Mouse (Mus musculus) right cerebral cortex, adult 2 months (tissue): ENCODE measurements around the gene Mpo.

Experiments
- DNase-seq, 2 experiments: peaks; one replicate each; pipeline ENCODE4 v3.0.0; 2021 to 2022; ENCODE audit warnings: low spot score in 2 of 2

The Mpo gene

DNA sequence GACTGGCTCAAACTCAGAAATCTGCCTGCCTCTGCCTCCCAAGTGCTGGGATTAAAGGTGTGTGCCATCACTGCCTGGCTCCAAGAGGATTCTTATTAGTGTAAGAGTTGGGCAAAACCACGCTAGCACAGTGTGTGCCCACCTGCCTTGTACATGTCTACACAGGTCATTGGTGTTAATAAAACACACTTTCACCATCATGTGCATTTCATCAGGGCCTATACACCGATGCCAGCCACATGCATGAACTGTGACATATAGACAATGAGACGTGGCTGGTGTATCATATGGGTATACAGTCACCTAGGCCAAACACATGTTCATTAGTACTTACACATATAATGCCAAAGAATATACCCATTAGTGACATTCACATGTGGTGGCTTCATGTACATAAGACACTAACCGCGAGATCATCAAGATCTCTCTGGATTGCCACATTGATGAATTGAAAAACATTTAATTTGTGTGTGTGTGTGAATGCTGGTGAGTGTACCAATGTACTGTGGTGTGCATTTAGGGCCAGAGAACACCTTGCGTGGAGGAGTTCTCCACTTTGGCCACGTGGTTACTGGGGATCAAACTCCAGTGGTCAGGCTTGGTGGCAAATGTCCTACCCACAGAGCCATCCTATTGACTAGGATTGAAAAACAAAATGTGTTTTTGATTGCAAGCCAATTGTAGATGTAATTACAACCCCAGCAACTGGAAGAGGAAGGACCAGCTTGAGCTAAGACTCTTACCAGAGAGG is 35.0 kb upstream of the Mpo start:
- no peak for DNase-seq

DNA sequence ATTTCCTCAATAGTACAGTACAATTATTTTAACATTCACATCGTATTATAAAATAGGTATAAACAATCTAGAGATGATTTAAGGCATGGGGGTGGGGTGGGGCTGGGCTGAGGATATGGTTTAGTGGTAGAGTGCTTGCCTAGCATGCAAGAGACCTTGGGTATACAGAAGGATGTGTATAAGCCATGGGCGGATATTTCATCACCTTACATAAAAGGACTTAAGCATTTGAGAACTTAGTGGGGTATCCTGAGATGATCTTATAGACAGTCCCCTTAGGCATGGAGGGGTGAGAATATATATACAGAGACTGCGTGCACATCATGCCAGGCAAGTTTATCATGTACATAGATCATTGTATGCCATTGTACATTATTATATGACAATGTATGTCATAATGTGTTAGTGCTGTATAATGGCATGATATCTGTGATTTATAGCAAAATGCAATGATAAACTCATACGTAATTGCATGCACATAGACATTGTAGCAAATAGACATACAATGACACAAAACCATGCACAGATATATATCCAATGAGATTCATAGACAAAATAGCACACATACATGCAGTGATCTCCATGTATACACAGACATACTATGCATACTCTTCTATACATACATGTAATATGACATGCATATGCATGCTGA is 34.3 kb upstream of the Mpo start:
- no peak for DNase-seq

DNA sequence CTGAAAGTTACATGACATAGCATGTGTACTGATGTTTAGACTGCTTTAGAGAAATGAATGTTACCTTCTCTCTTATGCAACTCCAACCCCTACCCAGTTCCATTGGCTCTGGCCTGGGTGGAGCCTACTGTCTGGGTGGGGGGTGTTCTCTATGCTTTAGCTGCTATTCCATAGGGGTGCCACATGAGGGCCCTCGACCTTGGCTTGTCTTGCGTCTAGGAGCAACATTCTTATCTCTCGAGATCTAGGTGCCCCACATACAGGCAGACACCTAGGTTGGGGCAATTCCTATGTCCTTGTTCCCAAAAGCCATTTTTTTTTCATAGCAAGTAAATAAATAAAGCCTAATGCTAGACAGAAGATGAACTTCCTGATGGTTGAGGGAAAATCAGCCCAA is 33.8 kb upstream of the Mpo start:
- peak in 1 of 2 experiments; percentile 56 for DNase-seq

DNA sequence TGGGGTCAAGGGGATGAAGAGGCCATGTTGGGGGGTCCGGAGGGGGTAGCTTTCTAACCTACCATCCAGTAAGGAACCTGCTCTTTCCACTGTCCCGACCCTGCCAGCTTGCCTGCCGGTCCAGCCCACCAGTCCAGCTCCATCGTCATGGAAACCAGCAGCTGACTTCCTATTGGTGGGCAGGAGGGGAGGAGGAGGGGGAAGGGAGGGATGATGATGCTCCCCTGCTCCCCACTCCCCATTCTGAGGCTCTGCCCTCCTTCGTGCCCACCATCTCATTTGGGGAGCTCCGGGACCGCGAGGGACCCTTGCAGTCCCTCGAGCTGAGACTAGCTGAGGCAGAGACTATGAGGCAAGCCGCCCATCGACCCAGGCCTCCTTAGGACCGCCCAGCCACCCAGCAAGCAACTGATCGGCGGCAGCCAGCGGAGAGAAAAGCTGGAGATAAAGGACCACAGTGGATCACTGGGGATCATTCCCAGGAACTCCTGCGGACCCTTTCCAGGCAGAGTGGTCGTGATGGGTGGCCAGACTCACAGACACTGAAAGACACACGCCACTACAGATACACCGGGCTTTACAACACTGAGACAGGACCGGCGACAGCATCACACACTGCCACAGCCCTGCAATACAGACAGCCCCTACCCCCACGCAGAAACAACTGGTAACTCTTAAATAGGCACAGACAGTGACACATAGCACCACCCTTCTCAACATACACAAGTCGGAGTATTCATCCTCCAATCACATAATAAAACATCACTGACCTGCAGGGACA is 32.9 kb upstream of the Mpo start, which contains the start of gene Tspoap1:
Tspoap1 (plus strand) TSS at position 241 of the 781 bp plus-strand sequence.
- peak; percentile 73 to 79 for DNase-seq

DNA sequence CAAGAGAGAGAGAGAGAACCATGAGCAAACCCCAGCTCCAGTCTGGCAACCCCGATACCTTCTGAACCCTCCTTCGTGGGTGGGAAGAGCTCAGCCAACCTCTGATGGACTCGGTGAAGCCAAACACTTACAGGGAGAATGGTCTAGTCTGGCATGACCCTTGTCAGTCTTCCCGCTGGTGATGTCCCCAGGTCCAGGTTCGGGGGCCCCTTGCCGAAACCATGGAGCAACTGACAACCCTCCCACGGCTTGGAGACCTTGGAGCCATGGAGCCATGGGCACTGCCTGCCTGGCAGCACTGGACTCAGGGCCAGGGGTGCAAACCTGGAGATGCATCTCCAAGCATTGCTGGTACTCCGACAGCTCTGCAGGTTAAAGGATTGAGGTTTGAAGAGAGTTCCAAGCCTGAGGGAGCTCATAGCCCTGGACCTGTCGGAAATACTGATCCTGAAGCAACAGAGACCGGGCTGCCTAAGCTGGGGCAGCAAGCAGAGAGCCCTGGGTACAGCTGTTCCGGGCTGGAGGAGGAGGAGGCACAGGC is 32.1 kb upstream of the Mpo start:
- DNase-seq: peak in 1 of 2 experiments; percentile 31

DNA sequence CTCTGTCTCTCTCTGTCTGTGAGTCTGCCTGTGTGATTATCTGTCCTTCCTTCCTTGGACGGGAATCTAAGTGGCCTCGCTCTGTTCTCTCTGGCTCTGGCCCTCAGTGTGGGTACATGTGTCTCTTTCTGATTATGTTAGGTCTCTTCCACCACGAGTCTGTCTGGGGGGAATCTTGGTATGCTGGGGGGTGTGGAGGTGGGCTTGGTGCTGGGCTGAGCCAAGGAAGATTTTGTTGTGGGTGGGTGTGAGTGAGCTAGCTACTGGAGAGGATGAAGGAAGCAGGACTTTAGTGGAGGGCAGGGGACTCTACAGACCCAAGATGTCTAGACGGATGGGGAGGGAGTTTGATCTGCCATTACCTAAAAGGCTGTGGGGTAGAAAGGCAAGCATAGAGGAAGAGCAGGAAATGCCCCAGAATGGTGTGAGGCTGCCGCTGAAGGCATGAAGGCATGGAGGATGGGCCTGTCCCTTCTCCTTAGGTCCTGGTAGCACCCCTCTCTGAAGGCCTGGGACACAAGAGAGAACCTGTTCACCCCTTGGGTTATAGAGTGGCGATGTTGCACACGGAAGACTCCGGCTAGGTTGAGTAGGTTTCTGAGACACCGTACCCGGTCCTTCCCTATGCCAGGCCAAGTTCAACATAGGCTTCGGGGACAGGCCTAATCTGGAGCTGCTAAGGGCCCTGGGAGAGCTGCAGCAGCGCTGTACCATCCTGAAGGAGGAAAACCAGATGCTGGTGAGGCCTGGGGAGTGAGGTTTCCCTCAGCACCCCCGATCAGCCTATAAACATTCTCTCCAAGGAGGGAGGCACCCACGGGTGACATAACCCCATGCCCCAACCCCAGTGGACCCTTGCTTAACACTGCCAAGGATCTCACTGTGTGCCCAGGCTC is 31.3 kb upstream of the Mpo start:
- DNase-seq: peak; percentile 48

DNA sequence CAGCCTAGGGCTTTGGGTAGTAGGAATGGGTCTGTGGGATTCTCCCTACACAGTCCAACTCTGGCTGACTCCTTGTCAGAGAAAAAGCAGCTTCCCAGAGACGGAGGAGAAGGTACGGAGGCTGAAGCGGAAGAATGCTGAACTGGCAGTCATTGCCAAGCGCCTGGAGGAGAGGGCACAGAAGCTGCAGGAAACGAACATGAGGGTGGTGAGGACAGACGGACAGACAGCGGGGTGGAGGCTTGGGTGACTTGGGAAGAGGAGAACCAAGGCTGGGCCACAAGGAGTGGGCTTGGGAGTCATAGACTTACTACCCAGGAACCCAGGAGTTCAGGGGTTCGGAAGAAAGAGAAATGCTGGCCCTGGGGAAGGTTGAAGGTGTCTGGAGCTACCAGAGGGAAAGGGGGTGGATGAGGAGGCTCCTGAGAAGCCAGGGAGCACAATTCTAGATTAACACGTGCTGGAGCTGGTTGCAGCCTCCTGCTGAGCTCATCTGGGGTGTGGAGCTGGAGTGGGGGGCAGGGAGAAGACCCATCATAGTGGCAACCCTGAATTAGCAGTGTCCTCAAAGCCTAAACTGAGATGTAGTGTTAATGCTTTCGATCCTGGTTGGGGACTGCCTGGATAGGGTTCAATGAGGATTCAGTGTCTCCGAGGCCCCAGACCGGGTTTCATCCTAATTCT is 30.5 kb upstream of the Mpo start:
- peak; percentile 39 to 44 for DNase-seq

DNA sequence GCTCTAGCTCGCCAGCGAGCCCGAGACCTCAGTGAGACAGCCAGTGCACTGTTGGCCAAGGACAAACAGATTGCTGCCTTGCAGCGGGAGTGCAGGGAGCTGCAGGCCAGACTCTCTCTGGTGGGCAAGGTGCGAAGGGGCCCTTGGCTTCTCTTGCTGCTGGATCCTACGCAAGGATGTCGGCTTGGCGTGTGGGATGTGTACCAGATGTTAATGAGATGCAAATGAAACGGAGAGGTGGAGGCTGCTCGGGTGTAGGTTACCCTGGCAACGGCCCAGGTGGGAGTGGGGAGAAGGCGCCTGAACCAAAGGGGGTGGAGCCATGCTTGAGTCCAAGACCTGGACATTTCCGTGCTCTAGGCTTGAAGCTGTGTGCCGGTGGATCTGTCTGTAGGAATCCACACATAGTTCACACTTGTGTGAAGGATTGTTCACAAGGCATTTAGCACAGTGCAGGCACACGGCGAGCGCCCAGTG is 29.8 kb upstream of the Mpo start:
- DNase-seq: peak; percentile 85 to 90

DNA sequence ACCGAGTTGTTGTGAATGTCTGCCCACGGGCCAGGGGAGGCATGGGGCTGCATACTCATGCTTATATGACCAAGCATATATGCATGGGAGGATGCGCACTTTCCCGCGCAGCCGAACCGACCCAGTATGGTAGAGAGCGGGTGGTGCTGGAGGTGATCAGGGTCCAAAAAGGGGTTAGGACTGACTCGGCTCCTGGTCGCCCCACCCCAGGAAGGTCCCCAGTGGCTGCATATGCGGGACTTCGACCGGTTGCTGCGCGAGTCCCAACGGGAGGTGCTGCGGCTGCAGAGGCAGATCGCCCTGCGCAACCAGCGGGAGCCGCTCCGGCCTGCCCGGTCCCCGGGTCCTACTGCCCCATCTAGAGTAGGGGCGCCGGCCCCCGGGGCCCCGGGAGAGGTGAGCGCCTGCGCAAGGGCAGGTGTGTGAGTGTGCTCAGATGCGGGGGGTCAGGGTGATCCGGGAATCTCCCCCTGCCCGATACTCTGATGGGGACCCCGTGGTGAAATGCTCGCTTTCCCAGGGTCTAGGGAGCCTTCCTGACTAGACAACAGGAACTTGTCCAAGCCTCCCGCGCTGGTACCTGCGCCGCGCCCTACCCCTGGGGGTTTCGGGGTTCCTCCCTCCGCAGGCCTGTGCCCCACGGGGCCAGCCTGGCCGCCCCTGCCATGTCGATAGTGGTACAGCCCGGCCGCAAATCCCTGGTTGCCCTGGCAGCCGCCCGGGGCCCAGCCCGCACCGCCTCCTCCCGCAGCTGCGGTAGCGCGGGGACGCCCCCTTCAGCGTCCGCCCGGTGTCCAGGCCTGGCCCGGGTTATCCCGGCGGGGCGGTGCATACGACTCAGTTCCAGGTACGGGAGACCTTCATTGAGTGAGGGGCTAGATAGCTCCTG is 29.1 kb upstream of the Mpo start:
- peak; percentile 55 to 60 for DNase-seq

DNA sequence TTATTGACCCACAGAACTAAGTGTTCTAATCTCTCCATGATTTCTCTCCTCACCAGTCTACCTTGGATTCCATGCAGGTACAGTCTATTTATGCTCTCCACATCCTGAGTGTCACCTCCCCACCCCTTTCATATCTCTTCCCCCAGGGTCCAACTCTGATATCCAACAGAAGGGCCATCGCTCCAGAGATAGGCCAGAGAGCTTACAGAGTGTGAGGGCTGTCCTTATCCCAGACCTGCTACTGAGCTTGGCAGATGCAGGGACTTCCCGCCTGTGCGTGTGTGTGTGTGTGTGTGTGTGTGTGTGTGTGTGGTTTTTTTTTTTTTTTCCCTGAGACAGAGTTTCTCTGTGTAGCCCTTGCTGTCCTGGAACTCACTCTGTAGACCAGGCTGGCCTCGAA is 24.6 kb upstream of the Mpo start:
- DNase-seq: no peak

DNA sequence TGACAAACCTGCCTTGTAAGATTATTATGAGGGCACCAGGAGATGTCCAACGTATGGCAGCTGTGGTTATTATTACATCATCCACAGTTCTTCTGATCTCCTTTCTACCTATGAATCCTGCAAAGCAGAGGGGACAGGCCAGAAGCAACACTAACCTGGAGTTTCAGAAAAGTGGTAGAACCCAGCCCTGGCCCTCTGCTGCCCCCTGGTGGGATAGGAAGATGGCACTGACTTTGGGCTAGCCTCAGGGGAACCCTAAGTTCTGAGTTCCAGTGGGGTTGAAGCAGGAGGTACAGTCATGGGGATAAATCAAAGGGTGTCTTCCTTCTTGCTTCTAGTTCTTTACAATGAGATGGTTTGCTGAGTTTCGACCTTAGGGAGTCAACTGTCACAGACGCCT is 22.4 kb upstream of the Mpo start:
- peak; percentile 74 to 79 for DNase-seq

DNA sequence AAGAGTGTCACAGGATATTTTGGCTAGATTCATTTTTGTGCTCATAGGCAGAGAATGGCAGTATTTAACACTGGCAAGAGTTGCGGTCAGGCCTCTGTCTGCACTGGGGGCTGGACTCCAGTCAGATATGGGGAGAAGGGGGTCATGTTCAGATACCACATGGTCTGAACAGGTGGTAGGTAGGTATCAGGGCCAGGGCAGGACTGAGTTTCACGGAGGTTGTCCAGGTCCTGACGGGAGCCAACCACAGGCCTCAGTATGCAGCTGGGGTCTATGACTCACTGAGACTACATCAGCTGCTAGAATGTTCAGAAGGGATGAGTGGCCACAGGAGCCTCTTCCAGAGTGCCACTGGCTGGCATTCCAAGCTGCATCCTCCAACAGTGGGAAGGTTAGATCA is 21.0 kb upstream of the Mpo start:
- DNase-seq: no peak

DNA sequence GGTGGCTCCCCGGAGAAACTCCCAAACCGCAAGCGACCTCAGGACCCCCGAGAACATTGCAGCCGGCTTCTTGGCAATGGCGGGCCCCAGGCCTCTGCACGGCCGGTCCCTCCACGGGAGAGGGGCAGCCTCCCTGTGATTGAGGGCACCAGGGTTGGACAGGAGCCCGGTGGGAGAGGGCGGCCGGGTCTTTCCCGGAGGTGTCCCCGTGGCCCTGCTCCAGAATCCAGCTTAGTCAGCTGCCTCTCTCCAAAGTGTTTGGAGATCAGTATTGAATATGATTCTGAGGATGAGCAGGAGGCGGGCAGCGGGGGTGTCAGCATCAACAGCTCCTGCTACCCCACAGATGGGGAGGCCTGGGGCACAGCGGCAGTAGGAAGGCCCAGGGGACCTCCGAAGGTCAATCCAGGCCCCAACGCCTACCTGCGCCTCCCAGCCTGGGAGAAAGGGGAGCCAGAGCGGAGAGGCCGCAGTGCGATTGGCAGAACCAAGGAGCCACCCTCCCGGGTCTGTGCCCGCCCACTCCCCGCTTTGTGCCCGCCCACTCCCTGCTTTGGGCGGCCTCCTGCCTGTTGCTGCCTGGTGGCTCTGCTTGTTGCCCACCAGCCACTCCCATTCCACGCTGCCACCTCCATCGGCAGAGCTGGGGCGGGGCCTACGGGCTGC is 15.1 kb upstream of the Mpo start:
- peak; percentile 58 to 63 for DNase-seq

DNA sequence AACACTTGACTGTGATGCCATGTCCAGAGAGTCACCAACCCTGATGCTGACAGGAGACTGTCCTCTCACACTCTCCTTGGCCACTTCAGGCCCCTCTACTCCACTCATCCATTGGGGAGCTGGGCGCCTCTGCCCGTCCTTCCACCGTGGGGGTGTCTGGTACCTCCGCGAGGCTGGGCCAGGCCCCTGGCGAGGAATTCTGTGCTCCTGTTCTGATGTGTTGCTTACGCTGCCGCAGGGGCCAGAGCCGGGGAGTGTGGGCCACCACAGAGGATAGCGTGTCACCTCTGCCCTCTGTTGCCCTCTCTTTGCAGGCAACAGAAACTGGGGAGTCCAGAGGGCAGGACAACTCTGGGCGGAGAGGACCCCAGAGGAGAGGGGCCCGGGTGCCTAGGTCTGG is 14.5 kb upstream of the Mpo start:
- no peak for DNase-seq

DNA sequence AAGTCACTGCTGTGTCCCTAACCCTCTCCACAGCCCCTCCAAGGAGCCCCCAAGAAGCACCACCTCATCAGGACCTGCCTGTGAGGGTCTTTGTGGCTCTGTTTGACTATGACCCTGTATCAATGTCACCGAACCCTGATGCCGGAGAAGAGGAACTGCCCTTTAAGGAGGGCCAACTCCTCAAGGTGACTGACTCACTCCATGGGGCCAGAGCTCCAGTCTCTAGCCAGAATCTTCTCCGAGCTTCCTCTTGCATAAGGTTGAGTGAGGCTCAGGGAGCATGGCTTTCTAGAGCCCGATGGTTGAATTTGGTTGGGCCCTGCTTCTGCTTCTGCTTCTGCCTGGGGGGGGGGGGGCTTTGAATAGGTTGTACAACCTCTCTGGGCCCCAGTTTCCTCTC is 14.0 kb upstream of the Mpo start:
- no peak for DNase-seq

DNA sequence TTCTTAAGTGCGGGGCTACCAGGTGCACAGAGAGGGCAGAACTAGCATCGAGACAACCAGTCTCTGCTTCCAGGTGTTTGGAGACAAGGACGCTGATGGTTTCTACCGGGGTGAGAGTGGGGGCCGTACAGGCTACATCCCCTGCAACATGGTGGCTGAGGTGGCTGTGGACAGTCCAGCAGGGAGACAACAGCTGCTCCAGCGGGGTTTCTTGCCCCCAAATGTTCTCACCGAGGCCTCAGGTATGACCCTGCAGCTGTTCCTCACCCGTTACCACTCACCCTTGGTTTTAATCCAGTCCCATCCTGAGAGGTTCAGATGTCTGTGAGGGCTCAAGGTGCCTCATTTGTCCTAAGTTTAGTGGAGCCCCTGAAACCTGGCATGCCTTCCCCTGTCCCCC is 13.3 kb upstream of the Mpo start:
- no peak for DNase-seq

DNA sequence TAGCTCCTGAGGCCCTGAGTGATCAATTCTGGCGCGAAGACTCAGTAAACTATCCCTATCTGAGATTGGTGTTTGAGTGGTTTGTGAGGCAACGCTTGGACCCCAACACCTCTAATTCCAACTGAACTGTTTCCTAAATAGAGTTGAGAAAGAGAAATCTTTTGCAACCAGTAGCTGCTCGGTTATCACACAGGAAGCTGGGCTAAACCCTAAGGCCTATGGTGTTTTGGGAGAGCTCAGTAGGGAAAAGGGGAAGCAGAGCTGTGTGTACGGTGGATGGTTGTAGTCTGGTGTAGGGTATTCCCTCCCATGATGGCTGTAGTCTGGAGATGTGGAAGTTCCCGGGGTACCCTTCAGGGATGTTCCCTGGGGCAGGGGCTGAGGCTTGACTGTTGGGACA is 3.3 kb upstream of the Mpo start:
- no peak for DNase-seq

DNA sequence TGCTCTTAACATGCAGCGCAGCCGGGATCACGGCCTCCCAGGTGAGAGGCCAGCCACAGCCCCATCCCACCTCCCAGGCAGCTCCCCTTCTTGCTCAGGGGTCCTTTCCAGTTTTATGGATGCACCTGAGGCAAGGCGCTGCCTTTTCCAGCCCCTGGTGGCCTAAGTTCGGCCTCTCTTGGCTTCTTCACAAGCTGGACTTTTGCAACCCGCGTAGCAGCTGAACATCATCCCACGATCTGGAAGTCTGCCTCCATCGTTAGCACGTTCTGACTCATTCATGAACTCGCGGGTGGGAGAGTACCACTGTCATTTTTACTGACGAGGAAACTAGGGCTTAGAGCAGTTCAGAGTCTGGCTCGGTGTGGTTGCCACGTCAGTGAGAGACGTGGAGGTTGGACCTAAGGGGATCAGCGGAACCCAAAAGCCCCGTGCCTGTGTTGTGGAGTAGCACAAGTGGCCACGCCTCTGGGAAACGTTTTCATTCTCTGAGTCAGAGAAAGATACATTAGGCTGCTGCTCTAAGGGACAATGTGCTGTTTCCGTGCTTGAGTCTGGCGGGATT is 8.4 kb downstream of the Mpo start:
- peak; percentile 63 to 74 for DNase-seq

DNA sequence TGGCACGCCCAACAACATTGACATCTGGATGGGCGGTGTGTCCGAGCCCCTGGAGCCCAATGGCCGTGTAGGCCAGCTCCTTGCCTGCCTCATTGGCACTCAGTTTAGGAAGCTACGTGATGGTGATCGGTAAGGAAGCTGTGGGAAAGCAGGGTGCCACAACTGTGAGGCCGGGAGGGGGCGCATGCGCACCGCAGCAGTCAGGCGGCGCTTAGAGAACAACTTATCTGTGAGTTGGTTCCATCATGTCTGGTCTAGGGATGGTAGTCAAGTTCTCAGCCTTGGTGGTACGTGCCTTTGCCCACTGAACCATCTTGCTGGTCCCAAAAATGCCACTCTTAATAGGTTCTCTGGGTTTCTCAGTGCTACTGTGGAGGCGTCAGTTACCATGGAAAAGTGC is 9.2 kb downstream of the Mpo start:
- no peak for DNase-seq
